11 mouse cellular contexts compared by ENCODE assay signal in the genomic region with DNA sequence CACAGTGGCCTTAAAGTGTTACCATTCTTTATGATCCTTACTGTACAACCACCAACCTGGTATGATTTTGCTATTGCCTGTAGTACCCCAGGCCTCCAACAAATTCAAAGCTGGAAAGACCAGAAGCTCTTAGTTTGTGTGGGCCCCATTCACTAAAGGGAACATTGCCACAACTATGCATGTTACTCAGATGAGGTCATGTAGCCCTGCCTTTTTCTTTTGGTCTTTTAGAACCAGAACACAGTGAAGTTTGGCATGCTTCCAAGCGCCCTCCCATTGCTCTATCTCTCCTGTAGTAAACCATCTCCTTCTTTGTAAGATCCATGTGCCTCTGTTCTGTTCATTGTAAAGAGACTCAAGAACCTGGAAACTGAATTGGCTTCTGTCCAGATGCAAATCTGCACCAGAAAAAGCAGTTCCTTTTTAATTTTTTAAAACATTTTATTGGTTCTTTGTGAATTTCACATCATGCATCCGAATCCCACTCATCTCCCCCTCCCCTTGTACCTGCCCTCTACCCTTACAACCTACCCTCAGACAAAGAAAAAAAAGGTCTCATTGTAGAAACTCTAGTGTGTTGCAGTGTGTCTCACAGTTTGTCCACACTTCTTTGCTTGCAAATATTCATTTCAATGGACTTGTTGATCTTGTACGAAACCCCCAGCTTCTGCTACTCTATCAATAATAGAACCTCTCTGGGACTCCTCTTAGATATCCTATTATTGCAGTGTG.
DNase-seq lines count a peak whose midpoint lies in the region; ATAC-seq and TF ChIP-seq lines count a peak whose summit lies in the region.
"Had no signal": no experiment of that assay in that cellular context is flagged by ENCODE, and none has a peak within 500 bp of the region (broad histone marks: within the 10 kb centered on the region; RNA-seq: fewer than 3 reads in every experiment).

No protein-coding gene starts in this region.

- H3K27me3 ChIP-seq in forebrain, embryonic 11.5 days (ENCODE audit: control insufficient read depth, insufficient read depth, low read length): no peaks in the 10 kb centered on the region
- no peaks in the 10 kb centered on the region for H3K27me3 ChIP-seq in forebrain, embryonic 10.5 days (ENCODE audit: poor library complexity, severe bottlenecking)
- no peaks in the 10 kb centered on the region for H3K27me3 ChIP-seq in liver, postnatal 0 days (ENCODE audit: insufficient read depth, low read length)
- H3K27me3 ChIP-seq in limb, embryonic 13.5 days: no peaks in the 10 kb centered on the region
- H3K27me3 ChIP-seq: liver, embryonic 15.5 days had no signal

- no peak overlapping the region for H3K9ac ChIP-seq in forebrain, embryonic 11.5 days (ENCODE audit: low read length)
- H3K9ac ChIP-seq in liver, postnatal 0 days (replicated peaks): no peak overlapping the region
- H3K9ac ChIP-seq in limb, embryonic 13.5 days: no peak overlapping the region
- H3K9ac ChIP-seq: liver, embryonic 15.5 days had no signal

- no peak overlapping the region for H3K4me3 ChIP-seq in forebrain, embryonic 11.5 days (ENCODE audit: low read depth, low read length)
- no peak overlapping the region for H3K4me3 ChIP-seq in forebrain, embryonic 10.5 days
- no peak overlapping the region for H3K4me3 ChIP-seq in liver, postnatal 0 days (ENCODE audit: low read depth, low read length)
- H3K4me3 ChIP-seq in limb, embryonic 13.5 days: no peak overlapping the region
- H3K4me3 ChIP-seq: liver, embryonic 15.5 days had no signal

- H3K27ac ChIP-seq in forebrain, embryonic 11.5 days (ENCODE audit: low read depth, low read length): no peak overlapping the region
- no peak overlapping the region for H3K27ac ChIP-seq in forebrain, embryonic 10.5 days
- no peak overlapping the region for H3K27ac ChIP-seq in liver, postnatal 0 days (ENCODE audit: low read depth)
- no peak overlapping the region for H3K27ac ChIP-seq in limb, embryonic 13.5 days
- H3K27ac ChIP-seq: liver, embryonic 15.5 days had no signal

- no peak for DNase-seq in forebrain, embryonic 11.5 days (ENCODE audit: low spot score)
- DNase-seq in forebrain, embryonic 10.5 days (ENCODE audit: extremely low spot score, low spot score): no peak
- DNase-seq in liver: peak; percentile 9
- no peak for DNase-seq in liver, postnatal 0 days
- DNase-seq in Muller cell, postnatal 12 days (ENCODE audit: inconsistent ontology term): peak; percentile 89
- DNase-seq in urinary bladder, postnatal 10 days (ENCODE audit: low spot score): no peak
- DNase-seq in cerebellum, adult 18-20 months: no peak
- DNase-seq: kidney, adult 18-20 months; spleen, adult 18-20 months had no signal

- TF ChIP-seq CTCF in liver, postnatal 0 days (IDR thresholded peaks at IDR 0.05; ENCODE audit: low read depth): no peak

- ATAC-seq in forebrain, embryonic 11.5 days (replicated peaks; ENCODE audit: low FRiP score): peak; percentile 67
- no peak for ATAC-seq in liver, postnatal 0 days
- ATAC-seq in limb, embryonic 13.5 days (ENCODE audit: low FRiP score, low read depth): peak; percentile 78

- no peaks in the 10 kb centered on the region for H3K36me3 ChIP-seq in forebrain, embryonic 11.5 days (ENCODE audit: control insufficient read depth, insufficient read depth, low read length)
- no peaks in the 10 kb centered on the region for H3K36me3 ChIP-seq in forebrain, embryonic 10.5 days (replicated peaks)
- no peaks in the 10 kb centered on the region for H3K36me3 ChIP-seq in liver, postnatal 0 days (replicated peaks; ENCODE audit: insufficient read depth, low read length)
- no peaks in the 10 kb centered on the region for H3K36me3 ChIP-seq in limb, embryonic 13.5 days
- H3K36me3 ChIP-seq: liver, embryonic 15.5 days had no signal

- TF ChIP-seq EP300 in liver, postnatal 0 days (IDR thresholded peaks at IDR 0.05; ENCODE audit: low read depth): no peak

- H3K4me1 ChIP-seq in forebrain, embryonic 11.5 days (replicated peaks; ENCODE audit: control insufficient read depth, insufficient read depth, low read length): no peaks in the 10 kb centered on the region
- peaks cover 7% of the 10 kb centered on the region for H3K4me1 ChIP-seq in forebrain, embryonic 10.5 days
- H3K4me1 ChIP-seq in liver, postnatal 0 days (ENCODE audit: insufficient read depth): no peaks in the 10 kb centered on the region
- peaks cover 25% of the 10 kb centered on the region for H3K4me1 ChIP-seq in limb, embryonic 13.5 days
- H3K4me1 ChIP-seq: liver, embryonic 15.5 days had no signal

- no peak overlapping the region for H3K4me2 ChIP-seq in forebrain, embryonic 11.5 days (ENCODE audit: low read depth, low read length, severe bottlenecking)
- H3K4me2 ChIP-seq in liver, postnatal 0 days (ENCODE audit: low read depth, low read length): no peak overlapping the region
- H3K4me2 ChIP-seq in limb, embryonic 13.5 days (replicated peaks): no peak overlapping the region
- H3K4me2 ChIP-seq: liver, embryonic 15.5 days had no signal

- WGBS in forebrain, embryonic 11.5 days: 70% methylated on average over 3 of the region's 3 CpGs
- WGBS in forebrain, embryonic 10.5 days: 88% methylated on average over 3 of the region's 3 CpGs
- 69% methylated on average over 3 of the region's 3 CpGs for WGBS in liver, postnatal 0 days (ENCODE audit: insufficient replicate concordance)
- WGBS in limb, embryonic 13.5 days: 73% methylated on average over 3 of the region's 3 CpGs

- H3K9me3 ChIP-seq in forebrain, embryonic 11.5 days (ENCODE audit: control insufficient read depth, low read length): no peaks in the 10 kb centered on the region
- no peaks in the 10 kb centered on the region for H3K9me3 ChIP-seq in forebrain, embryonic 10.5 days
- H3K9me3 ChIP-seq in liver, postnatal 0 days (ENCODE audit: low read length): no peaks in the 10 kb centered on the region
- H3K9me3 ChIP-seq in limb, embryonic 13.5 days: no peaks in the 10 kb centered on the region
- H3K9me3 ChIP-seq: liver, embryonic 15.5 days had no signal

Comparison
In these comparisons a context has a peak if more than half of its experiments do, and no peak if none do; other contexts are left out.
1. DNase-seq: peak in liver (single experiment) and Muller cell, postnatal 12 days (single experiment); none in forebrain, embryonic 11.5 days (single experiment), forebrain, embryonic 10.5 days (single experiment), liver, postnatal 0 days (single experiment), urinary bladder, postnatal 10 days (single experiment) and cerebellum, adult 18-20 months (0 of 2).